Mouse (Mus musculus) left cerebral cortex, adult 18-20 months (tissue): ENCODE data around the gene Cenpc1. TPM values are rescaled to one million over a fixed set of nuclear protein-coding genes. Genes with fewer than 3 reads are reported as not detected.

ENCODE experiments used
- DNase-seq, 2 experiments: peaks; one replicate each; pipeline ENCODE4 v3.0.0; 2021 to 2022; ENCODE audit warnings: low spot score in 2 of 2, mixed read lengths in 1 of 2
- total RNA-seq, 2 experiments: library from RNA; stranded (reverse); gene quantifications; 2 replicates each; pipeline ENCODE4 v1.2.3; 2021

The Cenpc1 gene
- total RNA-seq, 2 experiments from 2014 or later: 21.1 to 22.3 TPM

- DNase-seq: peak in 1 of 2 experiments; percentile 26
Measured at GRCm38 (mm10) chr5:85996545-85997510, 68.6 kb downstream of the Cenpc1 start.

DNA sequence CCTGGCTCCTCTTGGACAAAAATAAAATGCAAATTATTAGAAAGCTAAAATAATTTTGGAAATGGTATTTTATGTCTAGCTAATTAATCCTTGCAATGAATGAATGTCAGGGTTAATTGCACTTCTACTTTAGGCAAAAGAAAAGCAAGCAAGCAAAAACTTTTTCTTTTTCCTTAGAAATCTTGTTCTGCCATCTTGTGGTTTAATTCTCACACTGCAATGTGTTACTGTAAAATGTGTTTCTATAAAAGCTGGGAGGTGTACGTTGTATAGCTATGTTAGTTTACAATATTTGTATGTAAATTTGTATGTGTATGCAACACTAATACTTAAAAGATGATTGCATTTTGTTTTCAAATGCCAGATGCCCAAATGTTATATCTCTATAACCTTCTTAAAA is 70.8 kb downstream of the Cenpc1 start:
- DNase-seq: no peak

GRCm38 (mm10) chr5:85992805-85993721 is 72.3 kb downstream of the Cenpc1 start:
- DNase-seq: no peak

- DNase-seq: peak in 1 of 2 experiments; percentile 29
Measured at GRCm38 (mm10) chr5:85992055-85992454, 73.3 kb downstream of the Cenpc1 start.

- DNase-seq: no peak
Measured at GRCm38 (mm10) chr5:85987516-85987863, 77.9 kb downstream of the Cenpc1 start.

GRCm38 (mm10) chr5:85986734-85987515 is 78.5 kb downstream of the Cenpc1 start:
- DNase-seq: no peak

GRCm38 (mm10) chr5:85977646-85978426 is 87.5 kb downstream of the Cenpc1 start:
- no peak for DNase-seq

GRCm38 (mm10) chr5:85962791-85963190 is 102.6 kb downstream of the Cenpc1 start:
- DNase-seq: no peak

Other genes starting within 250 kb of the Cenpc1 start
- not detected for gene Stap1, start 6.2 kb upstream of the Cenpc1 start, total RNA-seq
- 10 to 100 TPM; 25.1 to 26.1 TPM for gene Uba6, start 107.2 kb upstream of the Cenpc1 start, total RNA-seq
- not detected for gene Gnrhr, start 132.3 kb upstream of the Cenpc1 start, total RNA-seq
- not detected for gene Tmprss11c, start 223.7 kb upstream of the Cenpc1 start, total RNA-seq